Mouse (Mus musculus) cerebellum, adult 2 months (tissue): ENCODE results near the gene Ccnt1.

ENCODE experiments used
- CTCF ChIP-seq: fragments of 200-500 bp; IDR thresholded peaks from 2 replicates; pipeline ENCODE4 v1.5.1; 2011; ENCODE audit warnings: low read depth, mild to moderate bottlenecking, control low read depth, low read length, moderate library complexity, borderline replicate concordance; ENCODE audit not compliant: insufficient read depth
- POLR2A ChIP-seq: fragments of 200-500 bp; IDR thresholded peaks from 2 replicates; pipeline ENCODE4 v1.6.1; 2011; ENCODE audit warnings: low read length, control low read depth, borderline replicate concordance; ENCODE audit not compliant: insufficient read depth

GRCm38 (mm10) chr15:98594193-98594592 lies 23.5 kb upstream of the Ccnt1 start:
- TF ChIP-seq CTCF = no peak
- no peak for TF ChIP-seq POLR2A
